Mouse (Mus musculus): ENCODE measurements around the gene Snx11. TPM values are rescaled to one million over a fixed set of nuclear protein-coding genes. Genes with fewer than 3 reads are reported as not detected.
"Not testable (repeated sequence)": the region's sequence is repeated elsewhere in the genome, so short reads cannot be mapped to it uniquely, and the experiment has no call there.

Gene Snx11
- polyA plus RNA-seq, 1 experiment from 2014 or later: 7.7 TPM

DNA sequence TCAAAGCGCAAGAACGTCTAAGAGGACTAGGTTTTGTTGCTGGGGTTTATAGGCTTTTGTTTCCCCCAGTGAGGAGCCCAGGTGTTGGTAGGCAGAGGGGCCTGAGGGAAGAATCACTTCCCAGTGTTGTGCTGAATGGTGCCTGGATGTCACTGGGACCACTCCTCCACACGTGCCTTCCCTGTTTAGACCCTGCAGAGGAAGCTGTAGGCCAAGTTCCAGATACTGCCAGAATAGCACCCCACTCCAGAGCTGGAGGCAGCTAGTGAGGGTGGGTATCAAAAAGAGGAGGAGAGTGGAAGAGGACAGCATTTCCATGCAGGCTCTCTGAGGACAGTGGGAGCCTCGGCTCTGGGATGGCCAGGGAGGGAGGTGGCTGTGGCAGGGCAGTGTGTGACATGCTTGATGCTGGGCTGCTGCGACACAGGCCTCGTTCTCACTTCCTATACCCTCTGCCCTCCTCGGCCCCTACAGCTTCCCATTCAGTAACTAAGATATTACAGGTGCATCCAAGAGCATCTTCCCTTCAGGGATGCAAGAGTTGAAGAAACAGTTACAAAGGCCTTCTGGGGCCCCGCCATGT lies 40.9 kb upstream of the Snx11 start:
- Histone ChIP-seq H3K27ac (ENCODE audit: low read length) (no peak overlapping the region), H3K36me3 (ENCODE audit: control insufficient read depth, insufficient read depth) (peaks cover 51% of the 10 kb centered on the region), H3K9ac (ENCODE audit: low read depth, low read length) (no peak overlapping the region), H3K27me3 (ENCODE audit: control insufficient read depth, insufficient read depth, low read depth, low read length) (no peaks in the 10 kb centered on the region), H3K9me3 (replicated peaks; ENCODE audit: control insufficient read depth, low read length) (no peaks in the 10 kb centered on the region), H3K4me1 (ENCODE audit: control insufficient read depth, low read depth, low read length) (peaks cover 10% of the 10 kb centered on the region), H3K4me3 (ENCODE audit: low read depth, low read length) (no peak overlapping the region), H3K4me2 (ENCODE audit: low read depth, low read length) (no peak overlapping the region)
- 82% methylated on average over 8 of the region's 8 CpGs for WGBS (ENCODE audit: insufficient replicate concordance)
- no peak for ATAC-seq (ENCODE audit: low read depth)

DNA sequence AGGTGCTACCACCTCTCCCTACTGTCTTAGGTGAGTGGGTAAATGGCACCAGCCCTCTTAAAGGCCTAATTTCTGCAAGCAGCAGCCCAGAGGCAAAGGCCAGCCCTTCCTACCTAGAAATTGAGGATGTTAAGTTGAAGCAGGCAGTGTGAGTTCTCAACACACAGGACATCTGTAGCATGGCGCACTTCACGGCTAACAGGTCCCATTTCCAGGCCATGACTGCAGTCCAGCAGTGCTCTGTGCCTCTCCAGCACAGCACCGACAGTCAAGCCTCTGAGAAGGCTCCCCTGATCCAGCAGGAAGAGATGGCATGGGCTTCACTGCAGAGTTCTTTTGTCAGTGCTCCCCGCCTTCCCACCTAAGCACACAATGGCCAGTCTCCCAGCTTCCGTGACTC lies 39.6 kb upstream of the Snx11 start:
- no peak overlapping the region for H3K27ac ChIP-seq (ENCODE audit: low read length)
- WGBS (ENCODE audit: insufficient replicate concordance): 89% methylated on average over 5 of the region's 5 CpGs
- no peak overlapping the region for H3K4me2 ChIP-seq (ENCODE audit: low read depth, low read length)
- H3K36me3 ChIP-seq (ENCODE audit: control insufficient read depth, insufficient read depth): peaks cover 51% of the 10 kb centered on the region
- no peaks in the 10 kb centered on the region for H3K4me1 ChIP-seq (ENCODE audit: control insufficient read depth, low read depth, low read length)
- H3K27me3 ChIP-seq (ENCODE audit: control insufficient read depth, insufficient read depth, low read depth, low read length): no peaks in the 10 kb centered on the region
- H3K9ac ChIP-seq (ENCODE audit: low read depth, low read length): no peak overlapping the region
- no peaks in the 10 kb centered on the region for H3K9me3 ChIP-seq (replicated peaks; ENCODE audit: control insufficient read depth, low read length)
- ATAC-seq (ENCODE audit: low read depth): no peak
- no peak overlapping the region for H3K4me3 ChIP-seq (ENCODE audit: low read depth, low read length)

DNA sequence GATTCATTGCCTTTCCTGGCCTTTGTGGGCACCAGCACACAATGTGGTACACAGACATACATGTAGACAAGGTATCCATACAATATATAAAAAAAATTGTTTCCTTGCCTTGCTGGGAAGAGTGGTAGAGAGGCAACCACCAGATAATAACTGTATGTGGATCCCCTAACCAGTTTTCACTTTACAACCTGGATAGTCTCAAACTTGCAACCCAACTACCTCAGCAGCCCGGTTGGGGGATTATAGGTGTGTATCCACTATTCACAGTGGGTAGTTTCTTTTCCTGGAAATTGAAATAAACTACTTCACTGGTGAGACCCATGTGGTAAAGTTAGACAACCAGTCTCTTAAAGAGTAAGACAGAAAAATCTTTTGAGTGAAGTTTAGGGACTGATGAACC lies 39.1 kb upstream of the Snx11 start:
- Histone ChIP-seq H3K9me3 (replicated peaks; ENCODE audit: control insufficient read depth, low read length) (no peaks in the 10 kb centered on the region), H3K36me3 (ENCODE audit: control insufficient read depth, insufficient read depth) (peaks cover 46% of the 10 kb centered on the region)
- 85% methylated on average over 1 of the region's 1 CpGs for WGBS (ENCODE audit: insufficient replicate concordance)

DNA sequence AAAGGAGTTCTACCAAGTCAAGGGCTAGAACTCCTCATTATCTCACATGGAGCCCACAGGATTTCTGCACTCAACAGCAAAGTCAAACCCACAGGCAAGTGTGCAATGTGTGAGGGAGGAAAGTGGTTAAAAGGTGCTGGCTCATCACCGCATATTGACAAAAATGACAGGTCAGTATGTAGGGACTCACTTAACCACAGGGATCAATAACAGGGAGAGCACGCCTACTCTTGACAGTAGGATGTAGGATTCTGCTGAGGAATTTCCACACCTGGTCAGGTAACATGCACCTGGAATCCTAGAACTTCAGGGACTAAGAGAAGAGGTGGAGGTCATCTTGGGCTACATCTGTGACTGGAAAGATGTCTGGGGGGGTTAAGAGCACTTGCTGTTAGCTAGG lies 38.5 kb upstream of the Snx11 start:
- H3K4me3 ChIP-seq (ENCODE audit: low read depth, low read length): no peak overlapping the region
- H3K9me3 ChIP-seq (replicated peaks; ENCODE audit: control insufficient read depth, low read length): no peaks in the 10 kb centered on the region
- no peaks in the 10 kb centered on the region for H3K27me3 ChIP-seq (ENCODE audit: control insufficient read depth, insufficient read depth, low read depth, low read length)
- no peak overlapping the region for H3K9ac ChIP-seq (ENCODE audit: low read depth, low read length)
- no peak overlapping the region for H3K4me2 ChIP-seq (ENCODE audit: low read depth, low read length)
- H3K4me1 ChIP-seq (ENCODE audit: control insufficient read depth, low read depth, low read length): no peaks in the 10 kb centered on the region
- no peak for ATAC-seq (ENCODE audit: low read depth)
- WGBS (ENCODE audit: insufficient replicate concordance): 87% methylated on average over 2 of the region's 2 CpGs
- H3K36me3 ChIP-seq (ENCODE audit: control insufficient read depth, insufficient read depth): peaks cover 40% of the 10 kb centered on the region
- no peak overlapping the region for H3K27ac ChIP-seq (ENCODE audit: low read length)

More for the DNA sequence above, 39.1 kb upstream of the Snx11 start:
- Histone ChIP-seq H3K4me3 (ENCODE audit: low read depth, low read length) (no peak overlapping the region), H3K4me2 (ENCODE audit: low read depth, low read length) (no peak overlapping the region), H3K9ac (ENCODE audit: low read depth, low read length) (no peak overlapping the region), H3K27me3 (ENCODE audit: control insufficient read depth, insufficient read depth, low read depth, low read length) (no peaks in the 10 kb centered on the region), H3K27ac (ENCODE audit: low read length) (no peak overlapping the region), H3K4me1 (ENCODE audit: control insufficient read depth, low read depth, low read length) (no peaks in the 10 kb centered on the region)
- ATAC-seq (ENCODE audit: low read depth): no peak

DNA sequence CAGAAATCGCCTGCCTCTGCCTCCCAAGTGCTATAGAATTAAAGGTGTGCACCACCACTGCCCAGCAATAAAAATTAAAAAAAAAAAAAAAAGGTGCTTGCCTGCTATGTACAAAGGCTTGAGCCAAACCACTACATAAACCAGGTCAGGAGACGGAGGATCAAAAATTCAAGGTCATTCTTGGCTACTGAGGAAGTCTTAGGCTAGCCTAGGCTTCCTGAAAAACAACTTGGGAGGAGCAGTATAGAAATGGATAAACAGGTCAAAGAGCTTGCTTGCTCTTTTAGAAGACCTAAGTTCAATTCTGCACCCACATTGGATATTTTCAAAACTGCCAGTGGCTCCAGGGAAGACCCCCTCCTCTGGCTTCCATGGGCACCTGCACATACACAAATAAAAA lies 37.1 kb upstream of the Snx11 start:
- Histone ChIP-seq H3K9me3 (replicated peaks; ENCODE audit: control insufficient read depth, low read length) (no peaks in the 10 kb centered on the region), H3K27me3 (ENCODE audit: control insufficient read depth, insufficient read depth, low read depth, low read length) (no peaks in the 10 kb centered on the region), H3K9ac (ENCODE audit: low read depth, low read length) (no peak overlapping the region), H3K4me2 (ENCODE audit: low read depth, low read length) (no peak overlapping the region), H3K36me3 (ENCODE audit: control insufficient read depth, insufficient read depth) (peaks cover 34% of the 10 kb centered on the region), H3K4me1 (ENCODE audit: control insufficient read depth, low read depth, low read length) (no peaks in the 10 kb centered on the region), H3K27ac (ENCODE audit: low read length) (no peak overlapping the region), H3K4me3 (ENCODE audit: low read depth, low read length) (no peak overlapping the region)
- 73% methylated on average over 2 of the region's 2 CpGs for WGBS (ENCODE audit: insufficient replicate concordance)
- no peak for ATAC-seq (ENCODE audit: low read depth)

DNA sequence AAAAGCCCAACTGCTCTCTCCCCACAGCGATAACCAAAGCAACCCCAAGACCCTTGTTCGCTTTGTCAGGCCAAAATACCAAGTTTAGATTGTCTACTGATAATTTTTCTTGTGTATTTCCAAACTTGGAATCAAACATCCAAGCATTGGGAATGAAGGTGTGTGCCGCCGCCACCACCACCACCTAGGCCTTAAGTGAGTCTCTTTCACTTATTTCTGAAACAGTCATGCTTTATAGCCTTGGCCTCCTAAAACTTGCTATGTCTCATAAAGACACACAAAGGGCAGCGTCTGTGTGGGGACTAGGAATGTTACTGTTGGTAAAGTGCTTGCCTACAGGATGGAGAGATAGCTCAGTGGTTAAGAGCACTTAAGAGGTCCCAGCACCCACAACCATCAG lies 36.6 kb upstream of the Snx11 start:
- H3K9me3 ChIP-seq (replicated peaks; ENCODE audit: control insufficient read depth, low read length): no peaks in the 10 kb centered on the region
- no peak overlapping the region for H3K27ac ChIP-seq (ENCODE audit: low read length)
- H3K27me3 ChIP-seq (ENCODE audit: control insufficient read depth, insufficient read depth, low read depth, low read length): no peaks in the 10 kb centered on the region
- peaks cover 34% of the 10 kb centered on the region for H3K36me3 ChIP-seq (ENCODE audit: control insufficient read depth, insufficient read depth)
- no peak overlapping the region for H3K4me2 ChIP-seq (ENCODE audit: low read depth, low read length)
- H3K9ac ChIP-seq (ENCODE audit: low read depth, low read length): no peak overlapping the region
- ATAC-seq (ENCODE audit: low read depth): no peak
- WGBS (ENCODE audit: insufficient replicate concordance): 83% methylated on average over 5 of the region's 5 CpGs
- H3K4me3 ChIP-seq (ENCODE audit: low read depth, low read length): no peak overlapping the region
- H3K4me1 ChIP-seq (ENCODE audit: control insufficient read depth, low read depth, low read length): no peaks in the 10 kb centered on the region

DNA sequence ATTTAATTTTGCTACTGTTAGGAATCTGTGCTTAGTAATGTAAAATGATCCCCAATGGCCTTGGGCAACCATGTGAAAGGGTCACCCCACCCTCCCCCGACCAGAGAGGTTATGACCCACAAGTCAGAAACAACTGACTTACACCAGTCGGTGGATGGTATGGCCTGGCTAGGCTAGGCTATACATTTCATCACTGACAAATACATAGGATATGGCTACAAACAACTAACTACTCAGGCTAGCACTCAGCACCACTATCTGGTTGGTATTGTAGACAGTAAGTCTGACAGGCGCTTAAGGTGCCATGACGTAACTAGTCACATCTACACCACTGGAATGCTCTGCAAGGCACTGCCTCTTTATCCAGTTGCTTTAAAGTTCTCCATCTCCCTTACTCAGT lies 36.1 kb upstream of the Snx11 start:
- Histone ChIP-seq H3K4me1 (ENCODE audit: control insufficient read depth, low read depth, low read length) (no peaks in the 10 kb centered on the region), H3K27ac (ENCODE audit: low read length) (no peak overlapping the region), H3K4me2 (ENCODE audit: low read depth, low read length) (no peak overlapping the region), H3K4me3 (ENCODE audit: low read depth, low read length) (no peak overlapping the region), H3K9me3 (replicated peaks; ENCODE audit: control insufficient read depth, low read length) (no peaks in the 10 kb centered on the region), H3K36me3 (ENCODE audit: control insufficient read depth, insufficient read depth) (peaks cover 37% of the 10 kb centered on the region), H3K9ac (ENCODE audit: low read depth, low read length) (no peak overlapping the region), H3K27me3 (ENCODE audit: control insufficient read depth, insufficient read depth, low read depth, low read length) (no peaks in the 10 kb centered on the region)
- no peak for ATAC-seq (ENCODE audit: low read depth)
- 81% methylated on average over 4 of the region's 4 CpGs for WGBS (ENCODE audit: insufficient replicate concordance)

DNA sequence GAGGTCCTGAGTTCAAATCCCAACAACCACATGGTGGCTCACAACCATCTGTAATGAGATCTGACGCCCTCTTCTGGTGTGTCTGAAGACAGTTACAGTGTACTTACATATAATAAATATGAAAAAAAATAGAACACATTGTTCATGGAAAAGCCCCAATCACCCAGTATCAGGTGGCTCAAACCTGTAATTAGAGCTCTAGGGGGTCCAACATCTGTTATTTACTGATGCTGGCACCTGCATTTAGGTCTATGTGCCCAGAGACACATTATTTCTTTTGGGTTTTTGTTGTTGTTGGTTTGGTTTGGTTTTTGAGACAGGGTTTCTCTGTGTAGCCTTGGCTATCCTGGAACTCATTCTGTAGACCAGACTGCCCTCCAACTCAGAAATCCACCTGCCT lies 33.8 kb upstream of the Snx11 start:
- not testable (repeated sequence) for H3K4me3 ChIP-seq (ENCODE audit: low read depth, low read length); ATAC-seq (ENCODE audit: low read depth); H3K4me2 ChIP-seq (ENCODE audit: low read depth, low read length); H3K4me1 ChIP-seq (ENCODE audit: control insufficient read depth, low read depth, low read length); H3K9me3 ChIP-seq (replicated peaks; ENCODE audit: control insufficient read depth, low read length); H3K27me3 ChIP-seq (ENCODE audit: control insufficient read depth, insufficient read depth, low read depth, low read length); H3K9ac ChIP-seq (ENCODE audit: low read depth, low read length); H3K27ac ChIP-seq (ENCODE audit: low read length)
- 82% methylated on average over 1 of the region's 1 CpGs for WGBS (ENCODE audit: insufficient replicate concordance)
- peaks cover 30% of the 10 kb centered on the region for H3K36me3 ChIP-seq (ENCODE audit: control insufficient read depth, insufficient read depth)

DNA sequence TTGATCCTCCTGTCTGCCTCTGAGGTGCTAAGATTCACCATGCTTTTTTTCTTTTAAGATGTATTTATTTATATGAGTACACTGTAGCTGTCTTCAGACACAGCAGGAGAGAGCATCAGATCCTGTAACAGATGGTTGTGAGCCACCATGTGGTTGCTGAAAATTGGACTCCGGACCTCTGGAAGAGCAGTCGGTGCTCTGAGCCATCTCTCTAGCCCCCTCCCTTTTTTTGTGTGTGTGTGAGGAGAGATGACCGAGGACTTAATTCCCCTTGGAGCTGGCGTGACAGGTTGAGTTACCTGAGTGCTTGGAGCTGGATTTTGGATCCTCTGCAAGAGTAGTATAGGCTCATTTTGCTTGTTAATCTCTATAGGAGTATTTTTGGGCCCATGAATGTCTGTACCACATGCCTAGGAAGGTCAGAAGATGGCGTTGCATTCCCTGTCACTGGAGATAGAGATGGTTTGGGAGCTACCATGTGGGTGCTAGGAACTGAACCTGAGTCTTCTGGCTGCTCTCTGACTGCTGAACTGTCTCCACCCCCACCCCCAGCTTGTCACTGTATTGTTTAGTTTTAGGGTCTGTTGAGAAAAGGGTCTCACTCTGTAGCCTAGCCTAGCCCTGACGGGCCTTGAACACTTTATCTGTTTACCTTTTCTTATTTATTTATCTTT lies 32.3 kb upstream of the Snx11 start:
- WGBS (ENCODE audit: insufficient replicate concordance): 87% methylated on average over 6 of the region's 6 CpGs
- Histone ChIP-seq H3K4me1 (ENCODE audit: control insufficient read depth, low read depth, low read length) (no peaks in the 10 kb centered on the region), H3K27ac (ENCODE audit: low read length) (no peak overlapping the region), H3K36me3 (ENCODE audit: control insufficient read depth, insufficient read depth) (peaks cover 28% of the 10 kb centered on the region), H3K9ac (ENCODE audit: low read depth, low read length) (no peak overlapping the region), H3K27me3 (ENCODE audit: control insufficient read depth, insufficient read depth, low read depth, low read length) (no peaks in the 10 kb centered on the region), H3K9me3 (replicated peaks; ENCODE audit: control insufficient read depth, low read length) (no peaks in the 10 kb centered on the region), H3K4me2 (ENCODE audit: low read depth, low read length) (no peak overlapping the region), H3K4me3 (ENCODE audit: low read depth, low read length) (no peak overlapping the region)
- ATAC-seq (ENCODE audit: low read depth): no peak
